Mouse (Mus musculus): ENCODE results near the gene Bicra. TPM values are rescaled to one million over a fixed set of nuclear protein-coding genes. Genes with fewer than 3 reads are reported as not detected.

Bicra gene
- total RNA-seq, 2 experiments from 2014 or later = 8.1 to 8.2 TPM

GRCm38 (mm10) chr7:16048675-16049575 lies 1.2 kb upstream of the Bicra start:
- intact Hi-C loops (cut with DNase I) = no loop called here
- no peak for DNase-seq

GRCm38 (mm10) chr7:16048164-16048564 lies 443 bp upstream of the Bicra start:
- intact Hi-C loops (cut with DNase I) = no loop called here

GRCm38 (mm10) chr7:16046481-16047337 lies 1.0 kb downstream of the Bicra start:
- intact Hi-C loops (cut with DNase I) = loop anchor here (2.0 kb wide), 1 partner anchor 26 kb away; no protein-coding TSS in a partner anchor
- peak; percentile 83 to 86 for DNase-seq

More at GRCm38 (mm10) chr7:16048164-16048564, 443 bp upstream of the Bicra start:
- peak; percentile 98 to 99 for DNase-seq

GRCm38 (mm10) chr7:16046101-16046480 lies 1.6 kb downstream of the Bicra start:
- DNase-seq = peak in 1 of 2 experiments; percentile 63
- intact Hi-C loops (cut with DNase I) = loop anchor here (2.0 kb wide), 1 partner anchor 25 kb away; no protein-coding TSS in a partner anchor

GRCm38 (mm10) chr7:16045538-16045937 lies 2.2 kb downstream of the Bicra start:
- DNase-seq = no peak
- intact Hi-C loops (cut with DNase I) = no loop called here

- intact Hi-C loops (cut with DNase I) = no loop called here
- DNase-seq = no peak
These were observed 3.2 kb downstream of the Bicra start for GRCm38 (mm10) chr7:16044531-16044930.

- no peak for DNase-seq
- intact Hi-C loops (cut with DNase I) = no loop called here
These were observed 3.8 kb downstream of the Bicra start for GRCm38 (mm10) chr7:16043861-16044435.

- DNase-seq = no peak
- intact Hi-C loops (cut with DNase I) = no loop called here
These were observed 4.6 kb downstream of the Bicra start for GRCm38 (mm10) chr7:16042850-16043775.

- intact Hi-C loops (cut with DNase I) = loop anchor here (2.0 kb wide), 1 partner anchor 14 kb away; no protein-coding TSS in a partner anchor
- no peak for DNase-seq
These were observed 6.5 kb downstream of the Bicra start for GRCm38 (mm10) chr7:16041208-16041607.

- DNase-seq = no peak
- intact Hi-C loops (cut with DNase I) = no loop called here
These were observed 8.4 kb downstream of the Bicra start for GRCm38 (mm10) chr7:16039363-16039762.

- intact Hi-C loops (cut with DNase I) = no loop called here
These were observed 10.7 kb downstream of the Bicra start for GRCm38 (mm10) chr7:16036972-16037371.

GRCm38 (mm10) chr7:16033580-16034461 lies 13.9 kb downstream of the Bicra start:
- no peak for DNase-seq
- intact Hi-C loops (cut with DNase I) = no loop called here

More at GRCm38 (mm10) chr7:16036972-16037371, 10.7 kb downstream of the Bicra start:
- DNase-seq = no peak

- intact Hi-C loops (cut with DNase I) = no loop called here
- no peak for DNase-seq
These were observed 14.7 kb downstream of the Bicra start for GRCm38 (mm10) chr7:16033059-16033458.

GRCm38 (mm10) chr7:16031072-16031471 lies 16.6 kb downstream of the Bicra start:
- intact Hi-C loops (cut with DNase I) = loop anchor here (2.0 kb wide), 1 partner anchor 22 kb away; no protein-coding TSS in a partner anchor
- no peak for DNase-seq

GRCm38 (mm10) chr7:16028102-16028927 lies 19.4 kb downstream of the Bicra start:
- intact Hi-C loops (cut with DNase I) = no loop called here
- DNase-seq = peak; percentile 44 to 62

GRCm38 (mm10) chr7:16024603-16025222 lies 23.0 kb downstream of the Bicra start:
- DNase-seq = no peak
- intact Hi-C loops (cut with DNase I) = no loop called here

All from heart, postnatal 36 days (tissue).